Mouse (Mus musculus) kidney, adult 2 months (tissue): Measurements from ENCODE around the gene Ms4a3.

ENCODE experiments used
- CTCF ChIP-seq: fragments of 200-500 bp; conservative IDR thresholded peaks from 2 replicates; pipeline ENCODE4 v1.5.1; 2011; ENCODE audit warnings: low read depth, mild to moderate bottlenecking, control low read depth, low read length, moderate library complexity, mixed read lengths; ENCODE audit not compliant: insufficient read depth, insufficient read length
- POLR2A ChIP-seq: fragments of 200-500 bp; IDR thresholded peaks from one replicate; pipeline ENCODE4 v1.6.1; 2011; ENCODE audit warnings: low read depth, low read length, control low read depth

- TF ChIP-seq CTCF: no peak
- no peak for TF ChIP-seq POLR2A
Observed at GRCm38 (mm10) chr19:11614805-11615204, 25.8 kb downstream of the Ms4a3 start.
